Mouse (Mus musculus) megakaryocyte, adult 5-6 weeks (primary cell): ENCODE results near the gene Arhgef12. TPM values are rescaled to one million over a fixed set of nuclear protein-coding genes. Genes with fewer than 3 reads are reported as not detected.

Experiments used
- ATAC-seq: 2 replicates; pipeline ENCODE4 v1.8.0; 2016; ENCODE audit warnings: mild to moderate bottlenecking, inconsistent platforms; ENCODE audit not compliant: poor library complexity, severe bottlenecking
- total RNA-seq, 2 experiments: library from RNA; stranded (forward) in 1 of 2; stranded (reverse) in 1 of 2; fragments of 153-499, 151-499 nt in 1 of 2; fragments of 221-1000, 200-1000 nt in 1 of 2; gene quantifications; 2 replicates each; pipeline versions ENCODE4 v1.2.3 to v1.2.4; 2015 to 2017

Gene Arhgef12
- total RNA-seq, 2 experiments from 2014 or later = 0.78 to 1.1 TPM

GRCm38 (mm10) chr9:42932146-42932545 lies 174.9 kb downstream of the Arhgef12 start:
- no peak for ATAC-seq

GRCm38 (mm10) chr9:42927498-42927897 lies 179.5 kb downstream of the Arhgef12 start:
- ATAC-seq = no peak

- no peak for ATAC-seq
Observed at GRCm38 (mm10) chr9:42926564-42926963, 180.5 kb downstream of the Arhgef12 start.

GRCm38 (mm10) chr9:42921830-42922229 lies 185.2 kb downstream of the Arhgef12 start:
- ATAC-seq = no peak

- no peak for ATAC-seq
Observed at GRCm38 (mm10) chr9:42920190-42920589, 186.8 kb downstream of the Arhgef12 start.

GRCm38 (mm10) chr9:42917911-42918310 lies 189.1 kb downstream of the Arhgef12 start:
- ATAC-seq = no peak

Other genes starting within 250 kb of the Arhgef12 start
- 0.25 TPM in 1 of 2 replicates, not detected in the other for gene Grik4, start 162.7 kb downstream of the Arhgef12 start, total RNA-seq (2015)
- gene Grik4, start 162.7 kb downstream of the Arhgef12 start, total RNA-seq (2017) = not detected in 2 replicates
- not detected in 2 replicates for gene Tmem136, start 9.3 kb upstream of the Arhgef12 start, total RNA-seq (2015)
- not detected in 2 replicates for gene Tmem136, start 9.3 kb upstream of the Arhgef12 start, total RNA-seq (2017)
- not detected in 2 replicates for gene Pou2f3, start 103.1 kb upstream of the Arhgef12 start, total RNA-seq (2015)
- not detected in 2 replicates for gene Pou2f3, start 103.1 kb upstream of the Arhgef12 start, total RNA-seq (2017)
- gene Oaf, start 132.7 kb upstream of the Arhgef12 start, total RNA-seq (2015) = 7.0 and 7.2 TPM in 2 replicates
- gene Oaf, start 132.7 kb upstream of the Arhgef12 start, total RNA-seq (2017) = 3.2 and 3.7 TPM in 2 replicates
- not detected in 2 replicates for gene Trim29, start 203.6 kb upstream of the Arhgef12 start, total RNA-seq (2015)
- gene Trim29, start 203.6 kb upstream of the Arhgef12 start, total RNA-seq (2017) = not detected in 2 replicates